Mouse (Mus musculus): ENCODE measurements around the gene Myh4.

Myh4 gene

GRCm38 (mm10) chr11:67237481-67238079 lies at the start of gene Myh4:
Myh4 (plus strand) TSS chr11:67238029.
- CTCF ChIA-PET = interaction anchor here (0.7 kb wide), 1 partner anchor 127 kb away, joined by 3 read pairs; no protein-coding TSS in a partner anchor

- CTCF ChIA-PET = interaction anchor here (0.5 to 0.6 kb wide), 2 partner anchors 40 to 1385 kb away, joined by 7 read pairs; no protein-coding TSS in a partner anchor
These were observed 47.5 kb upstream of the Myh4 start for GRCm38 (mm10) chr11:67190316-67190715.

GRCm38 (mm10) chr11:67190814-67191213 lies 47.0 kb upstream of the Myh4 start:
- CTCF ChIA-PET = interaction anchor here (0.5 to 0.6 kb wide), 2 partner anchors 41 to 1386 kb away, joined by 7 read pairs; no protein-coding TSS in a partner anchor

GRCm38 (mm10) chr11:67191496-67191895 lies 46.3 kb upstream of the Myh4 start:
- CTCF ChIA-PET = no interaction called here

GRCm38 (mm10) chr11:67199321-67199720 lies 38.5 kb upstream of the Myh4 start:
- CTCF ChIA-PET = interaction anchor here (0.6 kb wide), 1 partner anchor 83 kb away, joined by 5 read pairs; no protein-coding TSS in a partner anchor

GRCm38 (mm10) chr11:67199752-67200151 lies 38.1 kb upstream of the Myh4 start, which contains the start of gene Myh1:
Myh1 (plus strand) TSS chr11:67200052.
- CTCF ChIA-PET = no interaction called here

GRCm38 (mm10) chr11:67204766-67205165 lies 33.1 kb upstream of the Myh4 start:
- CTCF ChIA-PET = no interaction called here

- CTCF ChIA-PET = no interaction called here
These were observed 16.0 kb upstream of the Myh4 start for GRCm38 (mm10) chr11:67221803-67222202.

GRCm38 (mm10) chr11:67224466-67224865 lies 13.4 kb upstream of the Myh4 start:
- CTCF ChIA-PET = no interaction called here

- CTCF ChIA-PET = no interaction called here
These were observed 9.1 kb upstream of the Myh4 start for GRCm38 (mm10) chr11:67228731-67229130.

GRCm38 (mm10) chr11:67229166-67229565 lies 8.7 kb upstream of the Myh4 start:
- CTCF ChIA-PET = no interaction called here

- CTCF ChIA-PET = no interaction called here
These were observed 7.9 kb upstream of the Myh4 start for GRCm38 (mm10) chr11:67229946-67230345.

- CTCF ChIA-PET = no interaction called here
These were observed 2.0 kb upstream of the Myh4 start for GRCm38 (mm10) chr11:67235639-67236358.

GRCm38 (mm10) chr11:67236799-67237198 lies 1.0 kb upstream of the Myh4 start:
- CTCF ChIA-PET = no interaction called here

GRCm38 (mm10) chr11:67241051-67241450 lies 3.2 kb downstream of the Myh4 start:
- CTCF ChIA-PET = no interaction called here

GRCm38 (mm10) chr11:67253691-67254090 lies 15.9 kb downstream of the Myh4 start:
- CTCF ChIA-PET = no interaction called here

- CTCF ChIA-PET = no interaction called here
These were observed 19.2 kb downstream of the Myh4 start for GRCm38 (mm10) chr11:67257048-67257447.

GRCm38 (mm10) chr11:67260956-67261355 lies 23.1 kb downstream of the Myh4 start:
- CTCF ChIA-PET = no interaction called here

GRCm38 (mm10) chr11:67276601-67277174 lies 38.9 kb downstream of the Myh4 start, which contains the start of gene Myh8:
Myh8 (plus strand) TSS chr11:67277124.
- CTCF ChIA-PET = no interaction called here

GRCm38 (mm10) chr11:67293440-67293839 lies 55.6 kb downstream of the Myh4 start:
- CTCF ChIA-PET = no interaction called here
